Mouse (Mus musculus) stomach, embryonic 16.5 days (tissue): ENCODE measurements around the gene Pcf11. TPM values are rescaled to one million over a fixed set of nuclear protein-coding genes. Genes with fewer than 3 reads are reported as not detected.
A peak's percentile ranks its signal among the peaks of the same experiment; 100 is the strongest.

Source experiments
- ATAC-seq: fragments of 200-750 bp; cut with Nextera tagmentation; 2 replicates; pipeline ENCODE4 v1.8.0; 2017; ENCODE audit warnings: moderate number of reproducible peaks, moderate TSS enrichment; ENCODE audit not compliant: insufficient read depth, low FRiP score
- H3K27ac ChIP-seq: fragments of 300-500 bp; sonication (generic); 2 replicates; pipeline ENCODE4 v1.5.1; 2014; ENCODE audit warnings: low read length
- H3K27me3 ChIP-seq: fragments of 300-500 bp; sonication (generic); 2 replicates; pipeline ENCODE4 v1.6.1; 2014; ENCODE audit warnings: low read length, control low read depth, mixed read lengths; ENCODE audit not compliant: control insufficient read depth, insufficient read depth
- H3K36me3 ChIP-seq: fragments of 300-500 bp; sonication (generic); 2 replicates; pipeline ENCODE4 v1.6.1; 2014; ENCODE audit warnings: low read length; ENCODE audit not compliant: control insufficient read depth, insufficient read depth
- H3K4me1 ChIP-seq: fragments of 300-500 bp; sonication (generic); 2 replicates; pipeline ENCODE4 v1.6.1; 2014; ENCODE audit warnings: low read length, control low read depth, mixed read lengths; ENCODE audit not compliant: control insufficient read depth, insufficient read depth
- H3K4me2 ChIP-seq: fragments of 300-500 bp; sonication (generic); 2 replicates; pipeline ENCODE4 v1.6.1; 2014; ENCODE audit warnings: low read depth, low read length, mixed read lengths
- H3K4me3 ChIP-seq: fragments of 300-500 bp; sonication (generic); replicated peaks from 2 replicates; pipeline ENCODE4 v1.5.1; 2014; ENCODE audit warnings: mild to moderate bottlenecking, low read length
- H3K9ac ChIP-seq: fragments of 300-500 bp; sonication (generic); 2 replicates; pipeline ENCODE4 v1.6.1; 2014; ENCODE audit warnings: low read length
- H3K9me3 ChIP-seq: fragments of 300-500 bp; sonication (generic); replicated peaks from 2 replicates; pipeline ENCODE4 v1.6.1; 2016; ENCODE audit warnings: low read length, control low read depth; ENCODE audit not compliant: control insufficient read depth
- WGBS: fragments of 180-500 bp; shearing (Covaris S2); extraction: QIAGEN DNeasy Blood & Tissue Kit; methylation state at CpG from one replicate; pipeline ENCODE4 v1.1.7; 2014; 5-methylcytosine and 5-hydroxymethylcytosine counted together
- polyA plus RNA-seq: library from polyadenylated mRNA; unstranded; fragments of >200 nt; fragmentation: Nextera tagmentation; extraction: Ambion mirVana; gene quantifications from 2 replicates; pipeline ENCODE4 v1.2.1, GENCODE M21; 2015

Gene Pcf11
- polyA plus RNA-seq, 1 experiment from 2014 or later: 21.2 TPM

DNA sequence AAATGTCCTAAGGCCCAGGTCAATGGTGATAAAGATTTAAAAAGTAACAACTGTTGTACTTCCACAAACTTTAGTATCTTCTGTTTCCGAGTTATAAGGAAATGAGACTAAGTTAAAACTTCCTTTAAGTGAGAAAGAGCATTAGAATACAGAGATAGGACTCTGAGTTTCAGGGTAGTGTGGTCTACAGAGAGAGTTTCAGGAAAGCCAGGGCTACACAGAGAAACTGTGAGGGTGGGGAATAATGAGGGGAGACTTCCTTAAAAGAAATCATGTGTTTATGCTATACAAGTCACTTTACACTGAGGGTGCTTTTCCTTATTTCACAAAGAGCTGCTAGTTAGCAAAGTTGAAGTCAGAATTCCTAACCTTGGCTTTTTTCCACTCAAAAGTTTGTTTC lies 16.4 kb downstream of the Pcf11 start:
- no peak overlapping the region for H3K9ac ChIP-seq
- 0 out of 2 replicates have a peak, but pooled peaks cover 3% of the 10 kb centered on the region for H3K4me1 ChIP-seq
- H3K9me3 ChIP-seq: no peaks in the 10 kb centered on the region
- H3K4me2 ChIP-seq: no peak overlapping the region
- WGBS: 86% methylated on average over 1 of the region's 1 CpGs
- no peaks in the 10 kb centered on the region for H3K27me3 ChIP-seq
- no peak overlapping the region for H3K4me3 ChIP-seq
- no peak for ATAC-seq
- no peak overlapping the region for H3K27ac ChIP-seq
- peaks cover 28% of the 10 kb centered on the region for H3K36me3 ChIP-seq

DNA sequence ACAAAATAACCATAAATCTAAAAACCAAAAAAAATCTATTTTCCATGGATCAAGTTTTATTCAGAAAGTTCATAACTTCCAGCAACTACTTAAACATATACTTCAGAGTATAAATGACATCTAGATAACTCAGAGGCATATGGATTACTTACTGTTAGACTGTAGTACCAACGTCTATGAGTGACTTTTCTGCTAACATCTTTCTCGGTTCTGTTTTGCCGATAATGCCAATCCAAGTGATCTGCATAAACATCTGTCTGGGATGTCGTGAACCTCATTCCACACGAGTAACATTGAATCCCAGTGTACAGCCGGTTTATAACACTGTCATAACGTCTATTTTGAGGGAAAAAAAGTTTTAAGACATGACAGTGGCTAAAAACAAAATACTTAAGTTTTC lies 21.9 kb downstream of the Pcf11 start:
- H3K9me3 ChIP-seq: no peaks in the 10 kb centered on the region
- no peak for ATAC-seq
- H3K4me3 ChIP-seq: no peak overlapping the region
- H3K27ac ChIP-seq: no peak overlapping the region
- no peaks in the 10 kb centered on the region for H3K4me1 ChIP-seq
- no peaks in the 10 kb centered on the region for H3K27me3 ChIP-seq
- H3K36me3 ChIP-seq: 0 out of 2 replicates have a peak, but pooled peaks cover 6% of the 10 kb centered on the region
- WGBS: 72% methylated on average over 7 of the region's 7 CpGs
- no peak overlapping the region for H3K9ac ChIP-seq
- H3K4me2 ChIP-seq: no peak overlapping the region

DNA sequence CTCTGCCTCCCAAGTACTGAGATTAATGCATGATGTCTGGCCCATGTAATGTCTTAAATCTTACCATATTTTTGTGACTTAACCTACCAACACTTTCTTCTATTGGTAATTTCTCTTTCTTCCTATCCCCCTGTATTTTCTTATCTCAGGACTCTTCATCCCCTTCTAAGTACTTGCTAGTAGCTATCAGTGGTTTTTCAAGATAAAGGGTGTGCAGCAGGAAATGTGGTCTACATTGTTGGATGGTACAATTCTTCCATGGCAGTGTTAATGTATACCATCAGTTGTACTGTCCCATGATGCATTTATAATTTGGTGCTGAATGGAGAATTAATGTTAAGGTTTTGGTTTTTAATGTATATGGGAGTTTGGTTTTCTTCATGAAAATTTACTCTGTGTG lies 27.4 kb downstream of the Pcf11 start:
- 0 out of 2 replicates have a peak, but pooled peaks cover 3% of the 10 kb centered on the region for H3K36me3 ChIP-seq
- no peak for ATAC-seq

DNA sequence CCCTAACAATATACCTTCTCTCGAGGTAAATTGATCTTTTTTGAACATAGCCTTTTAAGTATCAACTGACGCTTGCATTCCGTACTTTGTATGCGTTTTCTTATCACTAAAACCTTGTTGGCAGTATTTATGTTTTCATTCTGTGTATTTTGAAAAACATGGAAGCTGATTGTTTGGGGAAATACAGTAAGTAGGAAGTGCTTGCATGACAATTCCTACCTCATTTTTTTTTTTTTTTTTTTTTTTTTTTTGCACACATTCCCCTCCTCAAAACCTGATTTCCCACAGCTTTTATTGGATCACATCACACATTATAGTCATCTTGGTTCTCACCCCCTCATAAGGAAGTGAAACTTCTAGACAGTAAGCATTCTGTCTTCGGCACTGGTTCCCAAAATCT lies 31.7 kb downstream of the Pcf11 start:
- no peak overlapping the region for H3K9ac ChIP-seq
- WGBS: 85% methylated on average over 5 of the region's 5 CpGs
- H3K36me3 ChIP-seq: no peaks in the 10 kb centered on the region
- H3K4me1 ChIP-seq: peaks cover 13% of the 10 kb centered on the region
- H3K9me3 ChIP-seq: no peaks in the 10 kb centered on the region
- ATAC-seq: no peak
- H3K27ac ChIP-seq: no peak overlapping the region
- peak overlapping the region; percentile 99 for H3K4me2 ChIP-seq
- H3K27me3 ChIP-seq: no peaks in the 10 kb centered on the region
- peak overlapping the region; percentile 90; the same call in 1 of the 2 replicates for H3K4me3 ChIP-seq

More for the DNA sequence above, 27.4 kb downstream of the Pcf11 start:
- Histone ChIP-seq H3K4me2 (no peak overlapping the region), H3K4me1 (0 out of 2 replicates have a peak, but pooled peaks cover 7% of the 10 kb centered on the region), H3K9me3 (no peaks in the 10 kb centered on the region), H3K9ac (no peak overlapping the region), H3K4me3 (no peak overlapping the region), H3K27me3 (no peaks in the 10 kb centered on the region), H3K27ac (no peak overlapping the region)

DNA sequence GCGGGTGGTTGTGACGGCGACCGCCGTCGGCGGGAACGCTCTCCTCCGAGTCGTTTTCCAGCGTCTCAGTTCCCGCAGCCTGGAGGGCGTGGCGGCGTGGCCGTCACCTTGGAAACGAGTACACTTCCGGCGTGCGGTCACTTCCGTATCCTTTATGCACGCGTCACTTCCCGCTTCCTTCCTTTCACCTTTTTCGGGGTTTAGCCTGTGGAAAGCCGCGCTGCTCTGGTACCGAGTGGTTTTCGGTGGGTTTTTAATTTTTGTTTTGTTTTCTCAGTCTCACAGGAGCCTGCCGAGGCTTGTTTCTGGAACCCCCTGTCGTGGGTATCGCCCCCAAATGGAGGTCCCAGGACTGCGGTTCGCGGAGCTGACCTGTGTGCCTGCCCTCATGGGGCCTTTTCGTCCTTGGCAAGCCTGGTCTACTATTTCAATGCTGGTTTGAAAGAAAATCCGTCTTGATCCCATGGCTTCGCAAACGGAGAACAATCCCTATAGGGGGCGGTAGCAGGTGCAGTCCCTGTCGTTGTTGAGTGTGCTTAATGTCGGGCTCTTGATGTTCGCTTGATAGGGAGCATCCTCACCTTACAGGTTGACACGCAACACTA lies 32.6 kb downstream of the Pcf11 start, which contains the start of gene Ankrd42:
Ankrd42 (minus strand) TSS at position 122 of the 605 bp plus-strand sequence.
- Histone ChIP-seq H3K36me3 (no peaks in the 10 kb centered on the region), H3K9me3 (no peaks in the 10 kb centered on the region), H3K27ac (peak within 1 kb of the TSS; percentile 88), H3K4me3 (peak within 1 kb of the TSS; percentile 90), H3K9ac (peak within 1 kb of the TSS; percentile 91), H3K27me3 (no peaks in the 10 kb centered on the region), H3K4me1 (peaks cover 13% of the 10 kb centered on the region), H3K4me2 (peak within 1 kb of the TSS; percentile 99)
- peak; percentile 96 for ATAC-seq
- under 1% methylated on average over 44 of the region's 44 CpGs for WGBS

DNA sequence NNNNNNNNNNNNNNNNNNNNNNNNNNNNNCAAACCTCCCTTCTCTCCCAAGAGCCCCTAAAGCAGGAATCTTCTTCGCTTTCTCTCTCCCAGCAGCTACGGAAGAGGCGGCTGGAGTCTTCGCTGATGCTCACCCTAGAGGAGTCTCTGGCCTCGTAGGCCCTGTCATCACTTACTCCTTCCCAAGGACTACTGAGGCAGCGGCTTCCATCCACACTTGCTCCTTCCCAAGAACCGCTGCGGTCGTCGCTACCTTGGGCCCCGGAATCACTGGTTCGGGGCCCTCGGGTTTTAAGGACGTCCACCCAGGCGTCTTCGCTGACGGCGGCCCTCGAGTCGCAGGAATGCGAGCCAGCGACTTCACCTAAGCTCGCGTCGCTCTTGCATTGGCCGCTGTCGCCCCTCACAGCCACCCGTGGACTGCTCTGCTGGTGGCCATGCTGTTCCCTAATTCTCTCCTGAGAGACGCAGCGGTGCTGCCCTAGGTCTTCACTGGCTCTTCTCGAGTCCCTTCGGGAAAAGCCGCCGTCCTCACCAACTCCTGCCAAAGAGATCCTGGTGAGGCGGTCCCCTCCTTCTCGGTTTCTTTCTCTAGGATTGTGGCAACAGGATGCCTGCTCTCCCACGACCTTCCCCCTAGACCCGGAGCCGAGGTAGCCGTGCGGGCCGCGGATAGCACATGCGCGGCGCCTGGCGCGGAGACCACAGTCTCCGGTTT lies 33.3 kb downstream of the Pcf11 start:
- peak; percentile 51; the same call in 1 of the 2 replicates for ATAC-seq
- peak overlapping the region; percentile 27 for H3K27ac ChIP-seq

DNA sequence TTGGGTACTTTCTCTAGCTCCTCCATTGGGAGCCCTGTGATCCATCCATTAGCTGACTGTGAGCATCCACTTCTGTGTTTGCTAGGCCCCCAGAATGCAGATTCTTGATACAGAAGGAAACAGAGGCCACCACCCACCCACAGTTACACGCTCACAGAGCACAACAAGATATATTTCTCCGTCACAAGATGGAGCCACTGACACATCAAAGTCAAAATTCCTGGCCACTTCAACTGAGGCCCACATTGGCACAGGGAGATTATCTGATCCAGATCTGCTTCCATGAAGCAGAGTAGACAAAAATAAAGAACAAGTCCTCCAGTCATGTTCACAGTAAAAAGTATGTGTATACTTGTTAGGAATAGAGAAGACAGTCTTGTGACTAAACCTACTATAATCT lies 39.6 kb downstream of the Pcf11 start:
- no peak for ATAC-seq
- Histone ChIP-seq H3K27me3 (no peaks in the 10 kb centered on the region), H3K9ac (no peak overlapping the region), H3K4me2 (no peak overlapping the region), H3K36me3 (no peaks in the 10 kb centered on the region), H3K27ac (no peak overlapping the region), H3K9me3 (no peaks in the 10 kb centered on the region), H3K4me3 (no peak overlapping the region), H3K4me1 (no peaks in the 10 kb centered on the region)
- 57% methylated on average over 2 of the region's 2 CpGs for WGBS

More for the DNA sequence above, 33.3 kb downstream of the Pcf11 start:
- H3K9me3 ChIP-seq: no peaks in the 10 kb centered on the region
- WGBS: under 1% methylated on average over 49 of the region's 49 CpGs
- H3K4me3 ChIP-seq: peak overlapping the region; percentile 90
- peaks cover 13% of the 10 kb centered on the region for H3K4me1 ChIP-seq
- peak overlapping the region; percentile 99 for H3K4me2 ChIP-seq
- H3K9ac ChIP-seq: peak overlapping the region; percentile 91
- H3K36me3 ChIP-seq: no peaks in the 10 kb centered on the region
- H3K27me3 ChIP-seq: no peaks in the 10 kb centered on the region

DNA sequence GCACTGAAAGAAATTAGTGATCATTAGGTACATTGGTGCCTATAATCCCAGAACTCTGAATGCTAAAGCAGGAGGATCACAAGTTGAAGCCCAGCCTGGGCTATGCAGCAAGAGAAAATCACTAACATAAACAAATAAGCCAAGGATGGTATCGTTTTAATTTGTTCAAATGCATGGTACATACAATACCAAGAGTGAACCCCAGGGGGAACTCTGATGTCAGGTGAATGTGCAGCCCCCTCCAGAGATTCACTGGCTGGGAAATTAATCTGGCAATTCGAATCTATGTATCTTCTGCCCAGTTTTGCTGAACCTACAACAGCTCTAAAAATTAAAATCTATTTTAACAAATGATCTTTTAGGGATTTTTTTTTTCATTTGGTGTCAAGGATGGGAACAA lies 45.2 kb downstream of the Pcf11 start:
- ATAC-seq: no peak
- Histone ChIP-seq H3K4me3 (no peak overlapping the region), H3K4me2 (no peak overlapping the region), H3K9me3 (no peaks in the 10 kb centered on the region), H3K9ac (no peak overlapping the region), H3K36me3 (no peaks in the 10 kb centered on the region), H3K27me3 (no peaks in the 10 kb centered on the region), H3K4me1 (no peaks in the 10 kb centered on the region), H3K27ac (no peak overlapping the region)
- 33% methylated on average over 2 of the region's 2 CpGs for WGBS

DNA sequence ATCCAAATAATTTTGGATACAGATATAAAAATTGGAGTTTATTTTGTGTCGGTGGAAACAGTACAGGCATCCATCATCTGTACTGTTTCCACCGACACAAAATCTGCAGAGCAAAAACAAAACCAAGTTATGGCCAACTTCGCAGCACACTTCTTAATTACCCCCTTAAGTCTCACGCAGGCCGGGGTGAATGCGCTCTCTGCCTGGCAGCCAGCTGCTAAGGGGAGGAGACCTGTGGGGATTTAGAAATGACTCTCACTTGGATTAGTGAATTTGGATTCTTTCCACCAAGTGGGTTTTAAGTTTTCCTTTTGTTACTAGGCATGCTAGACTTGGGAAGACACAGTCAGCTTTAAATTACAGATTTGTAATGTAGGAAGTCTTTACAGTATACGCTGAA lies 58.9 kb downstream of the Pcf11 start:
- Histone ChIP-seq H3K4me3 (no peak overlapping the region), H3K9ac (no peak overlapping the region), H3K4me1 (no peaks in the 10 kb centered on the region), H3K27me3 (no peaks in the 10 kb centered on the region), H3K27ac (no peak overlapping the region), H3K4me2 (no peak overlapping the region), H3K36me3 (no peaks in the 10 kb centered on the region), H3K9me3 (no peaks in the 10 kb centered on the region)
- WGBS: 47% methylated on average over 7 of the region's 7 CpGs
- no peak for ATAC-seq
